Mouse (Mus musculus) kidney, adult 2 months (tissue): Measurements from ENCODE around the gene Acat3.

Experiments used
- CTCF ChIP-seq: fragments of 200-500 bp; conservative IDR thresholded peaks from 2 replicates; pipeline ENCODE4 v1.5.1; 2011; ENCODE audit warnings: low read depth, mild to moderate bottlenecking, control low read depth, low read length, moderate library complexity, mixed read lengths; ENCODE audit not compliant: insufficient read depth, insufficient read length
- POLR2A ChIP-seq: fragments of 200-500 bp; IDR thresholded peaks from one replicate; pipeline ENCODE4 v1.6.1; 2011; ENCODE audit warnings: low read depth, low read length, control low read depth

DNA sequence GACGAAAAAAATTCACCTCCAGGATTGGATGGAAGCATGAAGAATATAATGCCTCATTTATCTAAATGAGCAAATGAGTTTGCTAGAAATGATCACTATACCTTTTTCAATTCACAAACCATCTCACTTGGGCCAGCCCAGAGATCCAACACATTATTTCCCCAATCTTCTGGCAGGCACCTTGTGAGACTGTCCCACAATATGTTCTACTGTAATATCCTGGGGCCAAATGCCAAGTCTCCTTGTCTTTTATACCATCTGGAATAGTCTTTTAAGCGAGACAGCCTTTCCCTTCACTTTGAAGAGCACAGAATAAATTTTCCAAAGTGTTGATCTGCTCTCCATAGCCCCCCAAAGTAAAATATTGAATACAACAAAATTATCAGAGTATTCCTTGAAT, 33.5 kb upstream of the Acat3 start:
- TF ChIP-seq POLR2A (no peak), CTCF (no peak)
